Mouse (Mus musculus) splenic B cell, adult 2 months (primary cell): ENCODE results near the gene Kin.

ENCODE experiments used
- DNase-seq: peaks from one replicate; pipeline ENCODE4 v3.0.0-alpha.2; 2011; ENCODE audit warnings: low read depth, low spot score
- H3K27me3 ChIP-seq: 2 replicates; pipeline ENCODE4 v1.6.1; 2012; ENCODE audit warnings: mild to moderate bottlenecking, low read length, moderate library complexity, mixed read lengths; ENCODE audit not compliant: control insufficient read depth, poor library complexity, insufficient read depth, severe bottlenecking
- H3K36me3 ChIP-seq: 2 replicates; pipeline ENCODE4 v1.6.1; 2012; ENCODE audit warnings: mild to moderate bottlenecking, low read length, moderate library complexity, mixed read lengths; ENCODE audit not compliant: control insufficient read depth, poor library complexity, insufficient read depth, severe bottlenecking

The Kin gene

DNA sequence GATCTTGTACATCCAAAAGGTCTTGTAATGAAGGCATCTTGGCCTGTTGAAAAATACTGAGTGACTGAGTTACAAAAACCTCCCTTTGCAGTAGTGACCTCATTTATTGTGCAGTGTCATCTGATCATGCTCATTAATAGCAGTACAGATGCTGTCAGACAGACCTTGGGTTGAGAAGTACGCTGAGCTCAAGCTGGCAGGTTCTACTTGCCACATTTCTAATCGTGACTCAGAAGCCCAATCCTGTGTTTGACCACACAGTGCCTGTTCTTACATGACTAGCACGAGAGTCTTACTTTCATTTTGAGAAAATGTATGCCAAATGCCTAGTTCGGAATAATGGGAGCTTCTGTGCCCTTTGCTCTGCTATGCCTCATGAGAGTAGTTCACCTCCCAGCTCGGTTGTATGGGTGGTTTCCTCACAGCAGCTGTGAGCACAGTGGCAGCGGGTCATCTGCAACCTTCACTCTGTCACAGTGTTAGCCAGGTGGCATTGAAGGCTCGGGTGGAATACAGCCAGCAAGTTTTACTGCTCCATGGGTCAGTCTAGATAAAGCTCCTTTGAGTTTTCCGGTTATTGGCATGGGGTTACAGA, 7.0 kb downstream of the Kin start:
- DNase-seq = no peak
- Histone ChIP-seq H3K27me3 (no peaks in the 10 kb centered on the region), H3K36me3 (peaks cover 15% of the 10 kb centered on the region)

- Histone ChIP-seq H3K36me3 (peaks cover 8% of the 10 kb centered on the region), H3K27me3 (no peaks in the 10 kb centered on the region)
- DNase-seq = no peak
These were observed 14.1 kb downstream of the Kin start for GRCm38 (mm10) chr2:10094327-10095100.

DNA sequence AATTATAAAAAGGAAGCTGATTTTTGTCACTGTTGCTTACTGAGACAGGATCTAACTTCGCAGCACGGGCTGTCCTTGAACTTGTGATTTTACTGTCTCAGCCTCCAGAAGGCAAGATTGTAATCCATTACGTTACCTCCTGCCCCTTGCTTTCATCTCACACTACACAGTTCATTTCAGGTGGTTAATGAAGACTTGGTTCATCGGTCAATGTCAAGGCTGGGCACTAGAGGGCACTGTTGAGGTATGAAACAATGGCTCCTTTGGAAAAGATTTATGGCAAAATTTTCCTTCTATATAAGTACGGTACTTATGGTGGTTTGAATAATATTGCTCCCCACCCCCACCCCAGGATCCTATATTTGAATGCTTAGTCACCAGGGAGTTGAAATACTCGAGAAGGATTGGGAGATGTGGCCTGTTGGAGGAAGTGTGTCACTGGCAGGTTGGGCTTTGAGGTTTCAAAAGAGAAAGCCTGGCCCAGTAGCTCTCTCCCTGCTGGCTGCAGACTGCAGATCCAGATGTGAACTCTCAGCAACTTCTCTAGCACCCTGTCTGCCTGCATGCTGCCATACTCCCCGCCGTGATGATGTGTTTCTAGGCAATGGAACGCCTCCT, 18.3 kb downstream of the Kin start:
- H3K36me3 ChIP-seq = no peaks in the 10 kb centered on the region
- DNase-seq = peak; percentile 66

GRCm38 (mm10) chr2:10100471-10100870, 20.1 kb downstream of the Kin start:
- no peaks in the 10 kb centered on the region for H3K36me3 ChIP-seq
- DNase-seq = no peak
- no peaks in the 10 kb centered on the region for H3K27me3 ChIP-seq

More for the DNA sequence above, 18.3 kb downstream of the Kin start:
- no peaks in the 10 kb centered on the region for H3K27me3 ChIP-seq

GRCm38 (mm10) chr2:10101180-10101579, 20.8 kb downstream of the Kin start:
- no peaks in the 10 kb centered on the region for H3K36me3 ChIP-seq
- no peaks in the 10 kb centered on the region for H3K27me3 ChIP-seq
- peak; percentile 73 for DNase-seq

DNA sequence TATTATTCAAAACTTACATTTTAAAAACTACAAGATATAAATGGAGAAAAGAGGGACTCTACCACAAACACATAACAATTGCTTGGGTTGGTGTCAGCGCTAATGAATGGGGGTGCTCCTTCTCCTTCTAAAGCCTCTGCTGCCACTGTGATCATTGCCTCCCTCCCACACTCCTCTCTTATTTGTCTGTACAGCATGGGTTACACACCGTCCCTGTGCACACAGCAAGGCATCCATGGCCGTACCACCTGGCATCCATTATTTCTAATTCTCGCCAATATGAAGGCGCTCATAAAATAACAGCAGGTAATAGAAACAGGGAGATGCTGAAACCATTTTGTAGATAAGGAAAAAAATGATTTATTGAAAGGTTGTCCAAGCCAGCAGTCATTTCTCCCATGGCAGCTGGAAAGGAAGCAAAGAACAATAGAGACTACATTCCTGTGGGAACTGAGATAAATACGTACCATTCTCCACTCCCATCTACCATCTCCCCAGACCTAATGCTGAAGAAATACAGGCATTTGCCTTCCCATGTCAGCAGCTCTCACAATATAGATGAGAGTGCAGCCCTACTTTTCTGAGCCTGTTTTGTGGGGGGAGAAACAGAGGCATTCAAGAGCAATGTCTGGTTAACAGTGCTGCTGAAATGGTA, 28.3 kb downstream of the Kin start:
- H3K27me3 ChIP-seq = no peaks in the 10 kb centered on the region
- H3K36me3 ChIP-seq = no peaks in the 10 kb centered on the region
- DNase-seq = no peak

DNA sequence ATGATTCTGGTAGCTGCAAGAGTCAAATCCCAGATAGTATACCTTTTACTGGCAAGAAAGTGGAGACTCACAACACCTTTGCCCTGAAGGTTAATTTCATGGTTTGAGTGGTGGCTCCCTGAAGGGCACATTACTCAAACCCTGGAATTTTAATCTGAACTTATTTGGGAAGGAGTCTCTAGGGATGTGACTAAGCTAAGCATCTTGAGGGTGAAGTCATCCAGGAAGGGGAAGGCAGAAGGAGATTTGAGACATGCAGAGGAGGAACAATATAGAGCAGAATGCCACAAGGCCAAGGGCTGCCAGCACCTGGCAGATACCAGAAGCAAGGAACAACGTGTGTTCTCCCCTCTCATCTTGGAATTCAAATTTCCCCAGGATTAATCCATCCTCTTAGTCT, 38.4 kb downstream of the Kin start:
- no peaks in the 10 kb centered on the region for H3K36me3 ChIP-seq
- DNase-seq = no peak
- no peaks in the 10 kb centered on the region; the same call in 1 of the 2 replicates for H3K27me3 ChIP-seq

GRCm38 (mm10) chr2:10119276-10119675, 38.9 kb downstream of the Kin start:
- no peaks in the 10 kb centered on the region; the same call in 1 of the 2 replicates for H3K27me3 ChIP-seq
- DNase-seq = no peak
- no peaks in the 10 kb centered on the region for H3K36me3 ChIP-seq

DNA sequence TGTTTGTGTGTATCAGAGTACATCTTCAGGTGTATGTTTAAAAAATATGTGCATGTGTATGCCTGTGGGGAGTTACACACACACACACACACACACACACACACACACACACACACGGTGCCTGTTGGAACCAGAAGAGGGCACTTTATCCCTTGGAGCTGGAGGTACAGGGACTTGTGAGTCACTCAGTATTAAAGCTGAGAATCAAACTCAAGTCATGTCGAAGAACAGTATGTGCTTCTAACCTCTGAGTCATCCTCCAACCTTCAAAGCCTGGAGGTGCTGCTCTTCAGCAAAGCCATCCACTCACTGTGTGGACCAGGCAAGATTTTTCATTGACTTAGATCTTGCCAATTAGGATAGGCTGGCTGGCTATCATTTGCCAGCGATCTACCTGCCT, 41.4 kb downstream of the Kin start:
- no peak for DNase-seq
- Histone ChIP-seq H3K36me3 (no peaks in the 10 kb centered on the region), H3K27me3 (no peaks in the 10 kb centered on the region; the same call in 1 of the 2 replicates)

GRCm38 (mm10) chr2:10126122-10126521, 45.7 kb downstream of the Kin start:
- Histone ChIP-seq H3K36me3 (no peaks in the 10 kb centered on the region), H3K27me3 (no peaks in the 10 kb centered on the region; the same call in 1 of the 2 replicates)

GRCm38 (mm10) chr2:10127471-10127870, 47.1 kb downstream of the Kin start:
- H3K36me3 ChIP-seq = no peaks in the 10 kb centered on the region
- H3K27me3 ChIP-seq = no peaks in the 10 kb centered on the region; the same call in 1 of the 2 replicates
- DNase-seq = no peak

More at GRCm38 (mm10) chr2:10126122-10126521, 45.7 kb downstream of the Kin start:
- no peak for DNase-seq

DNA sequence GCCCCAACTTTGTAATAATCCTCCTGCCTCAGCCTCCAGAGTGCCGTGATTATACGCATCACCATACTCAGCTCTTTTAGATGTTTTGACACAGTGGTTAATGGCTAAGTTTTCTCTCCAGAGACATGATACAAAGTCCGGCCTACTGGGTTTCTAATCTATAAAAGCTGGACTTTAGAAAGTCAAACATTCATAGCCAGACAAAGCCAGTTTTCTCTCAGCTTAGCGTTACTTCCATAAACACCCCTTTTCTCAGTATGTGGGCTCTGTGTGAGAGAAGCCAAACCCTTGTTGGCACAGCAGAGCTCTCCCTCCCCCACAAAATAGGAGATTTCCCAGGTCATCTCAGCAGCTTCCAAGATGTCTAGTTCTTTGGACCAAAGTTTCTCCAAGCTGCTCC, 48.2 kb downstream of the Kin start:
- no peaks in the 10 kb centered on the region for H3K27me3 ChIP-seq
- no peak for DNase-seq
- H3K36me3 ChIP-seq = no peaks in the 10 kb centered on the region

- no peak for DNase-seq
- no peaks in the 10 kb centered on the region for H3K36me3 ChIP-seq
- no peaks in the 10 kb centered on the region for H3K27me3 ChIP-seq
These were observed 50.1 kb downstream of the Kin start for GRCm38 (mm10) chr2:10130341-10130990.

DNA sequence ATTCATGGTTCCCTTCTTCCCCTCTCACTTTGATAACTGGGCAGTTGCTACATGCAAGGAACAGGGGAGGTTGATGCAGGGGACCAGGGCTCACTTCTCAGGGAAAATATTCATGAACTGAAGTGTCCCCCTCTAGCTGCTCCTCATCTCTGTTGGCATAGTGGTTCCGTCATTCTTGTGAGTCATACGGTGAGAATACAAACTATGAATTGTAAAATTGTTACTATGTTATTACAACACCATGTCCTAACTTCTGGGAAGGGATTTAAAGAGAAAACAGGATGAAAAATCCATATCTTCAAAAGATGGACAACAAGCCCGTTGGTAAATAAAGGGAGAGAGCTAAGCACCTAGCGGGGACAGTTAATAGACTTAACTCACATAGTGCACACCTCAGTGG, 50.9 kb downstream of the Kin start, which contains the start of gene Itih2:
Gene Itih2, minus strand, starts transcription at position 101 of the 400 bp plus-strand sequence.
- no peaks in the 10 kb centered on the region for H3K27me3 ChIP-seq
- H3K36me3 ChIP-seq = no peaks in the 10 kb centered on the region
- no peak for DNase-seq
